Mouse (Mus musculus) spleen, postnatal 10 days (tissue): Measurements from ENCODE around the gene H2-Ob.

Experiments used
- DNase-seq, 2 experiments: peaks; one replicate each; pipeline ENCODE4 v3.0.0; 2021 to 2022; ENCODE audit warnings: low spot score in 2 of 2

Gene H2-Ob

GRCm38 (mm10) chr17:34238706-34239105, at the start of gene H2-Ob:
Gene H2-Ob (plus strand): TSS chr17:34238903.
- peak in 1 of 2 experiments; percentile 68 for DNase-seq

- DNase-seq: no peak
These were observed 49.7 kb upstream of the H2-Ob start for GRCm38 (mm10) chr17:34188986-34189385.

- DNase-seq: no peak
These were observed 45.9 kb upstream of the H2-Ob start for GRCm38 (mm10) chr17:34192852-34193251.

- DNase-seq: no peak
These were observed 45.2 kb upstream of the H2-Ob start for GRCm38 (mm10) chr17:34193468-34193867.

GRCm38 (mm10) chr17:34194723-34195122, 44.0 kb upstream of the H2-Ob start:
- no peak for DNase-seq

GRCm38 (mm10) chr17:34196491-34196890, 42.2 kb upstream of the H2-Ob start:
- DNase-seq: peak in 1 of 2 experiments; percentile 75

- peak; percentile 60 to 88 for DNase-seq
These were observed 41.5 kb upstream of the H2-Ob start, which contains the start of gene Psmb8 for GRCm38 (mm10) chr17:34196941-34197894. Gene Psmb8 (plus strand): TSS chr17:34197721.

GRCm38 (mm10) chr17:34197904-34198520, 40.7 kb upstream of the H2-Ob start:
- peak; percentile 54 to 79 for DNase-seq

- no peak for DNase-seq
These were observed 40.2 kb upstream of the H2-Ob start for GRCm38 (mm10) chr17:34198521-34198912.

GRCm38 (mm10) chr17:34199050-34199619, 39.6 kb upstream of the H2-Ob start:
- no peak for DNase-seq

GRCm38 (mm10) chr17:34200047-34200446, 38.7 kb upstream of the H2-Ob start:
- DNase-seq: no peak

- DNase-seq: no peak
These were observed 37.8 kb upstream of the H2-Ob start for GRCm38 (mm10) chr17:34200772-34201505.

GRCm38 (mm10) chr17:34201506-34202055, 37.1 kb upstream of the H2-Ob start:
- no peak for DNase-seq

GRCm38 (mm10) chr17:34202760-34203442, 35.8 kb upstream of the H2-Ob start:
- DNase-seq: peak in 1 of 2 experiments; percentile 13

GRCm38 (mm10) chr17:34203444-34203843, 35.3 kb upstream of the H2-Ob start, which contains the start of gene Tap2:
Gene Tap2 (plus strand): TSS chr17:34203527.
- peak in 1 of 2 experiments; percentile 24 for DNase-seq

GRCm38 (mm10) chr17:34204303-34205010, 34.2 kb upstream of the H2-Ob start:
- DNase-seq: peak; percentile 90 to 93

- DNase-seq: peak; percentile 55 to 58
These were observed 33.5 kb upstream of the H2-Ob start for GRCm38 (mm10) chr17:34205021-34205745.

GRCm38 (mm10) chr17:34205746-34206176, 32.9 kb upstream of the H2-Ob start:
- peak in 1 of 2 experiments; percentile 66 for DNase-seq

GRCm38 (mm10) chr17:34206731-34207130, 32.0 kb upstream of the H2-Ob start:
- peak in 1 of 2 experiments; percentile 10 for DNase-seq
